Mouse (Mus musculus) embryonic stem cell, embryonic (primary cell): Measurements from ENCODE around the gene Tm4sf19.
"Not testable (repeated sequence)": the region's sequence is repeated elsewhere in the genome, so short reads cannot be mapped to it uniquely, and the experiment has no call there.

Source experiments
- CTCF ChIA-PET, 4 experiments: fragments of 300-600 bp in 2 of 4; fragments of 350-600 bp in 2 of 4; sonication (Branson Sonifier 250); formaldehyde crosslinking; loops; one replicate each; lab custom pipeline; 2022; ENCODE audit warnings: inconsistent platforms in 2 of 4; lab: Charles Lee
- POLR2A ChIA-PET, 4 experiments: fragments of 300-600 bp in 2 of 4; fragments of 350-600 bp in 2 of 4; sonication (Branson Sonifier 250); formaldehyde crosslinking; loops; one replicate each; lab custom pipeline; 2022; ENCODE audit warnings: antibody characterized with exemption in 4 of 4, inconsistent platforms in 1 of 4; lab: Charles Lee

Gene Tm4sf19

DNA sequence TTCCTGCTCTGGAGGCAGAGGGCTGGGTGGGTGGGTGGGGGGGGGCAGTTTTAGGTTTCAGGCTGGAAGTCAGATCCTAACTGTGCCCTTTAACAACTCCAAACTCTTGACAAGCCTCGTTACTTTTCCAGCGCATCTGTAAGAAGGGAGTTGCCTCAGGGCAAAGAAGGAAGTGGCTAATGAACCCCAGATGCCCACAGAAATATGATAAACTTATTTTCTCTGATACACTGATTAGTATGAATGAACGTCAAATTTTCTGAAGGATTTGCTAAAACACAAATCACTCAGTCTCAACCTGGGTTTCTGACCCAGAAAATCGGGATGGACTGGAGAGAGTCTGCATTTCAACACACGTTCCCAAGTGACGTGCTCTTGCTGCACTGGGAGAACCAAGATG, 6.4 kb downstream of the Tm4sf19 start:
- CTCF ChIA-PET: interaction anchor here in 1 of 4 experiments (0.6 kb wide), 1 partner anchor 203 kb away, joined by 3 read pairs; no protein-coding TSS in a partner anchor
- POLR2A ChIA-PET: interaction anchor here in 1 of 4 experiments (0.6 kb wide), 1 partner anchor 155 kb away, joined by 4 read pairs; no protein-coding TSS in a partner anchor

GRCm38 (mm10) chr16:32407730-32408129, 7.4 kb downstream of the Tm4sf19 start:
- ChIA-PET CTCF (interaction anchor here in 2 of 4 experiments (0.6 to 1.0 kb wide), 2 partner anchors 135 to 464 kb away, joined by 3 read pairs; no protein-coding TSS in a partner anchor), POLR2A (no interaction called here)

DNA sequence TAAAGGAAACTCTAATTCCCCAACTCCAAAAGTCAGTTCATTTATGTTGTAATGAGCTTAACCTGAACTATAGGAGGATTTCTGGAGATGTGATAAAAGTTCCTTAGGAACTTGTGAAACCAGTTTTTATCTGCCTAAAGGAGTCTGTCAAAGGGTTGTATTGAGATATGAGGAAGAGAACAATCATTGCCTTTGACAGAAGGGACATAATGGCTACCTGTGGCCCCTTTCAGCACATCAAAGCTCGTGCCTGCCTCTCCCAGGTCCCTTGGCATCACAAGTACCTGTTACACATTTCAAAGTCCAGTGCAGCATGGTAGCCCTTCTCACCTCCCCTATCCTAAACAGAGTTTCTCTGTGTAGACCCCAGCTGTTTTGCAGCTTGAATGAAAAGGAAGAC, 17.2 kb downstream of the Tm4sf19 start:
- CTCF ChIA-PET: no interaction called here
- POLR2A ChIA-PET: no interaction called here

DNA sequence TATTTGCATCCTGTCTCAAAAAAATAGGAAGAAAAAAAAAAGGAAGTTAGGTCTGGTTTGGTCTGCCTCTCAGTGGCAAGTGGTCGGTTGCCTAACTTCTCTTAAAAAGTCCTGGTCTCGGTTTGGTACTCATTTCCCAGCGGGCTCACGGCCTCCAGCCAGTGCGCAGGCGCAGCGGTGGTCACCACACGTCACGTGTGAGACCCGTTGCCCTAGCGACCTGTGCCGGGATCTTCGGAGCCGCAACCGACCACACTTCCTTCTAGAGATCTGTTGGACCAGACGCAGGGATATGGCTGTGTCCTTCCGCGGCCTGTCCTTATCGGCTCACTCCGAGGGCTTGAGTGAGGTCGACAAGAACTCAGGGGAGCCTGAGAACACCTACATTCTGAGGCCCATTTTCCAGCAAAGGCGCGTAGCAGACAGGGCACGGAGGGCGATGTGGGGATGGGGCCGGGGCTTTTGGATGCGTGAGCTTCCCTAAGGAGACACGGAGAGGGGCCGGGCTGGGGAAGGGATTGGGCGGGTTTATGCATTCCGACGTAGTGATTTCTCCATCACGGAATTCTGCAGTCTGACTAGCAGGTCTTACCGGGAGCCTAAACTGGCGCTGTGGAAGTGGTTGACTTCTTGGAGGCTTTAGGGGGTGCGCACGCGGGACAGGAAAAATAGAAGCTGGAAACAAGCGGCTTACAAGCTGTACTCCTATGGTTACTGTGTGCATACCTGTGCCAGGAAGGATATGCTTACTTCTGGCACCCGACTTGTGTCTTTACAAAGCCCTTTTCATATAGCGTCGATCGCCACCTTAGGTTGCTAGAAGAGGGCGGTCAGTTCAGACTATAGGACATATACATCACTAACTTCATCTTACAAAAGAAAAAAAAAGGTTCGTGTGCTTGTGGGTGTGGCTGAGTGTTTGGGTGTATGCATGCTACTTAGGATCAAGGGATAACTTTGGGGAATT, 19.5 kb downstream of the Tm4sf19 start, which contains the start of gene Tctex1d2:
TSS of gene Tctex1d2 (plus strand) at position 186 of the 967 bp plus-strand sequence.
- CTCF ChIA-PET: interaction anchor here (0.5 to 1.7 kb wide), 6 partner anchors 22 to 859 kb away, joined by 3 to 4 read pairs (median 3); no protein-coding TSS in a partner anchor
- POLR2A ChIA-PET: interaction anchor here in 3 of 4 experiments (0.6 to 3.3 kb wide), 28 partner anchors 8 to 417 kb away, joined by 3 to 26 read pairs (median 3); partner anchors contain the start of genes Pcyt1a (in 2 of the 3), Rnf168 (in 1 of the 3), Senp5 (in 1 of the 3) and Ubxn7 (in 1 of the 3)

GRCm38 (mm10) chr16:32427506-32427905, 27.2 kb downstream of the Tm4sf19 start:
- CTCF ChIA-PET: no interaction called here
- POLR2A ChIA-PET: interaction anchor here in 2 of 4 experiments (0.5 to 4.0 kb wide), 7 partner anchors 8 to 738 kb away, joined by 3 to 26 read pairs (median 3); partner anchors contain the start of gene Tctex1d2 (in 1 of the 2)

GRCm38 (mm10) chr16:32430474-32431046, 30.3 kb downstream of the Tm4sf19 start, which contains the start of gene Pcyt1a:
TSS of gene Pcyt1a (plus strand) at chr16:32430921.
- ChIA-PET POLR2A (interaction anchor here (0.6 to 4.0 kb wide), 21 partner anchors 8 to 906 kb away, joined by 3 to 26 read pairs (median 4); partner anchors contain the start of genes Tctex1d2 (in 2 of the 4), Tfrc (in 2 of the 4) and Tnk2 (in 1 of the 4)), CTCF (interaction anchor here (0.6 to 1.5 kb wide), 8 partner anchors 29 to 305 kb away, joined by 3 to 11 read pairs (median 4); no protein-coding TSS in a partner anchor)

DNA sequence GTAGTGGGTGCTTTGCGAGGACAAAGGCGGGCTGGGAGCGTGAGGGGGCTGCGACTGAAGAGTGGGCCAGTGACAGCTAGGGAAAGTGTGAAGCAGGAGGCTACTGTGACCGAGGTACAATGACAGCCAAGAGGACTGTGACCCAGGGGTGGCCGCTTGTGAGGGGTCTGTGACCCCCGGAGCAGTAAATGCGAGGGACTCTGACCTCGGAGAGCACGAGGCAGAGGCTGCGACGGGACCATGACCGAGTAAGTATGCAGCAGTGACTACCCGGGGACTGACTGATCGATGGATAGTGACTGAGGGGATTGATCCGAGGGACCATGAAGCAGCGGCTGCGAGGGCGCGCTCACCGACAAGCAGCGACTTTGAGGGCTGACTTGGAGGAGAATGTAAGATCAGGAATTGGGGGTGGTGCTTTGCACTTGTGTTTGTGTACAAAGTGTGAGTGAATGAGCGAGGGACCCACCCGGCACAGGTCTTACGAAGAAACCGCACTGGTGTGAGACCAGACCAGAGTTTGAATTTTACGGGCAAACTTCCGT, 30.8 kb downstream of the Tm4sf19 start:
- POLR2A ChIA-PET: interaction anchor here (0.7 to 4.0 kb wide), 15 partner anchors 7 to 805 kb away, joined by 3 to 26 read pairs (median 4); partner anchors contain the start of genes Tctex1d2 (in 2 of the 4), Tfrc (in 2 of the 4), Fbxo45 (in 1 of the 4) and Tnk2 (in 1 of the 4)

DNA sequence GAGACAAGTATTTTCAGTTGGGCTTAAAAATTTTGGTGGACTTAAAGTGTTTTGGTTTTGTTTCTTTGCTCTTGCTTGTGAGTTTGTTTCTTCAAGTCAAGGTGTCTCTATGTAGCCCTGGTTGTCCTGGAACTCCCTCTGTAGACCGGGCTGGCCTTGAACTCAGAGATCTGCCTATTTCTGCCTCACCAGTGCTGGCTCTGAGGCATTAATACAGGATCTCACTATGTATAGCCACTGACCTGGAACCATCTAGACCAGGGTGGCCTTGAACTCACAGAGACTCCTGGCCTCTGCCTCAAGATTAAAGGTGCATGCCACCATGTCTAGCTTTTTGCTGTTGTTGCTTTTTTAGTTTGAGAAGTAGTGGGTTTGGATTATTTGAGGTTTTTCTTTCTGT, 31.6 kb downstream of the Tm4sf19 start:
- CTCF ChIA-PET: interaction anchor here in 1 of 4 experiments (0.6 kb wide), 1 partner anchor 199 kb away, joined by 5 read pairs; no protein-coding TSS in a partner anchor

More for the DNA sequence above, 30.8 kb downstream of the Tm4sf19 start:
- CTCF ChIA-PET: interaction anchor here in 3 of 4 experiments (0.7 to 1.1 kb wide), 4 partner anchors 106 to 306 kb away, joined by 3 to 11 read pairs (median 5); no protein-coding TSS in a partner anchor

GRCm38 (mm10) chr16:32433138-32433537, 32.8 kb downstream of the Tm4sf19 start:
- ChIA-PET CTCF (interaction anchor here in 3 of 4 experiments (0.6 kb wide), 3 partner anchors 191 to 231 kb away, joined by 3 to 6 read pairs (median 4); no protein-coding TSS in a partner anchor), POLR2A (interaction anchor here in 3 of 4 experiments (0.6 to 1.8 kb wide), 5 partner anchors 13 to 620 kb away, joined by 3 to 5 read pairs (median 3); no protein-coding TSS in a partner anchor)

More for the DNA sequence above, 31.6 kb downstream of the Tm4sf19 start:
- POLR2A ChIA-PET: interaction anchor here in 2 of 4 experiments (1.0 to 1.8 kb wide), 3 partner anchors 12 to 185 kb away, joined by 3 to 5 read pairs (median 3); partner anchors contain the start of genes Fbxo45 (in 1 of the 2), Tfrc (in 1 of the 2) and Wdr53 (in 1 of the 2)

DNA sequence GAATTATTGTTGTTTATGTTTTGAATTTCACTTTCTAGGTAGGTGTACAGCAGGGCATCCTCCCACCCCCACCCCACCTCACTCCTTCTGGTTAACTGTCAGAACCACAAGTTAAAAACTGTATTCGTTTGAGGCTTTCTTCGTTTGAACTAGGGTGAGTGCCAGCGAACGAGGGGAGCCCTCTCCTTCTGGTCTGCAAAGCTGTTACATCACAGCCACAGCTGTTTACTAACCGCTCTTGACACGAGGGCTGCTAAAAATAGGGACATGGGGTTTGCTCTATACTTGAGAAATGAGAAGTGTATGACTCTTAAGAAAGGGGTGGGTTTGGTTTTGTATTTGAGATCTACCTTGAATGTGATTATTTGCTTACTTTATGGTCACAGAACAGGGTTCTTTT, 33.8 kb downstream of the Tm4sf19 start:
- ChIA-PET POLR2A (no interaction called here), CTCF (no interaction called here)

DNA sequence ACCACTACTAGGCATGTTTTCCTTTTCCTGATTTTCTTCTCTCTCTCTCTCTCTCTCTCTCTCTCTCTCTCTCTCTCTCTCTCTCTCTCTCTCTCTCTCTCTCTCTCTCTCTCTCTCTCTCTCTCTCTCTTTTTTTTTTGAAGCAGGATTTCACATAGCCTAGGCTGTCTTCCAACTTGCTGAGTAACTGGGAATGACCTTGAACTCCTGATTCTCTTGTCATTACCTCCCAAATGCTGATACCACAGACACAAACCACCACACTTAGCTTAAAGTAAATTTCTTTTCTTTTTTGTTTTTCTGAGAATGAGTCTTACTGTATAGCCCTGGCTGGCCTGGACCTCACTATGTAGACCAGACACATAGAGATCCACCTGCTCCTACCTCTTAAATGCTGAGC, 34.4 kb downstream of the Tm4sf19 start:
- ChIA-PET POLR2A (interaction anchor here in 2 of 4 experiments (0.6 to 1.1 kb wide), 3 partner anchors 11 to 77 kb away, joined by 3 to 7 read pairs (median 5); no protein-coding TSS in a partner anchor), CTCF (no interaction called here)

GRCm38 (mm10) chr16:32436657-32437056, 36.4 kb downstream of the Tm4sf19 start:
- ChIA-PET POLR2A (no interaction called here), CTCF (interaction anchor here in 1 of 4 experiments (0.7 kb wide), 1 partner anchor 234 kb away, joined by 9 read pairs; no protein-coding TSS in a partner anchor)

- ChIA-PET CTCF (interaction anchor here in 1 of 4 experiments (0.7 kb wide), 1 partner anchor 235 kb away, joined by 9 read pairs; no protein-coding TSS in a partner anchor), POLR2A (interaction anchor here in 1 of 4 experiments (0.7 kb wide), 1 partner anchor 37 kb away, joined by 3 read pairs; no protein-coding TSS in a partner anchor)
These were observed 37.0 kb downstream of the Tm4sf19 start for GRCm38 (mm10) chr16:32437266-32437665.

GRCm38 (mm10) chr16:32441432-32441831, 41.1 kb downstream of the Tm4sf19 start:
- ChIA-PET CTCF (no interaction called here), POLR2A (interaction anchor here in 1 of 4 experiments (1.4 kb wide), 1 partner anchor 21 kb away, joined by 3 read pairs; no protein-coding TSS in a partner anchor)

DNA sequence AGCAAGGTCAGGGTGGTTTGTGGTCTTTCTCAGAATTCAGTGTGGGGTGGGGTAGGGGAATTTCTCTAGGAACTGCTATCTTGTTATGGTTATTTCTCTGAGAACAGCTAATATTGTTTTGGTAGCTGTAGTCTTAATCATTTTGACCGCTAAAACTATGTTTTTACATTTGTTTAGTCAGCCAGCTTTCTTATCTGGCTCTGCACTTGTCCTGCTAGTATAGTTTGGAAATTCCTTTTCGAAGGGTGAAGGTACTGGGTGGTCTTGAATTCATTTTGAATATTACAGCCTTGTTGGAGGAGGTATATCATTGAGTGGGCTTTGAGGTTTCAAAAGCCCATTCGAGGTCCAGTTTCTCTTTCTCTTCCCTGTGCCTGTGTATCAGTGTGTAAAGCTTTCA, 44.3 kb downstream of the Tm4sf19 start:
- POLR2A ChIA-PET: not testable (repeated sequence)
- CTCF ChIA-PET: interaction anchor here in 1 of 4 experiments (1.0 kb wide), 1 partner anchor 55 kb away, joined by 3 read pairs; no protein-coding TSS in a partner anchor

DNA sequence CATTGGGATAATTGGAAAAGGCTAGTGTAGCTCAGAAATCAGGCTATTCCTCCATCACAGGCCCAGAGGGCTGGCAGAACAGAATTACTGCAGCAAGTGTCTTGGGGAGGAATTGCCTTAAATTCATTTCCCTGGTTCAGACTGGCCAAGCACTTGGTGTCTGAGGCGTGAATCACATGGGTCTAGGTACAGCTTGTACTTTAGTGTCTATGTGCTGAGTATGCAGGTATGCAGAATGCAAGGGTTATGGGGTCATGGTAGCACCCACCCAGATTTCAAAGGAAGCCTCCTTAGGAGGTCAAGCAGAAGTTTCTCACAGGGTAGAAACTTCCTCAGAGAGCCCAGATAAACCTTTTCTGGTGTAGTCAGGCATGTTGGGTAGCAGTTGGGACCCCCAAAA, 45.3 kb downstream of the Tm4sf19 start:
- POLR2A ChIA-PET: interaction anchor here in 2 of 4 experiments (0.6 kb wide), 2 partner anchors 11 to 324 kb away, joined by 3 to 7 read pairs; no protein-coding TSS in a partner anchor

More for the DNA sequence above, 45.3 kb downstream of the Tm4sf19 start:
- CTCF ChIA-PET: interaction anchor here in 1 of 4 experiments (1.0 kb wide), 1 partner anchor 54 kb away, joined by 3 read pairs; no protein-coding TSS in a partner anchor
